Mouse (Mus musculus) ovary, postnatal 14 days (tissue): Measurements from ENCODE around the gene Krcc1.
A peak's percentile ranks its signal among the peaks of the same experiment; 100 is the strongest.

Experiments
- DNase-seq: peaks from one replicate; pipeline ENCODE4 v3.0.0; 2022; ENCODE audit warnings: low spot score

Krcc1 gene

GRCm38 (mm10) chr6:71271389-71272315, at the start of gene Krcc1:
Krcc1 (plus strand) TSS chr6:71271677.
- peak; percentile 96 for DNase-seq

GRCm38 (mm10) chr6:71224184-71224943, 47.1 kb upstream of the Krcc1 start:
- DNase-seq: no peak

GRCm38 (mm10) chr6:71226544-71226943, 44.9 kb upstream of the Krcc1 start:
- DNase-seq: no peak

GRCm38 (mm10) chr6:71227157-71227770, 44.2 kb upstream of the Krcc1 start:
- no peak for DNase-seq

- no peak for DNase-seq
These were observed 36.4 kb upstream of the Krcc1 start for GRCm38 (mm10) chr6:71235121-71235520.

- DNase-seq: no peak
These were observed 35.5 kb upstream of the Krcc1 start for GRCm38 (mm10) chr6:71235944-71236343.

GRCm38 (mm10) chr6:71236506-71236905, 35.0 kb upstream of the Krcc1 start:
- DNase-seq: no peak

- no peak for DNase-seq
These were observed 34.4 kb upstream of the Krcc1 start for GRCm38 (mm10) chr6:71237031-71237431.

GRCm38 (mm10) chr6:71239069-71239750, 32.3 kb upstream of the Krcc1 start:
- no peak for DNase-seq

- DNase-seq: no peak
These were observed 30.6 kb upstream of the Krcc1 start for GRCm38 (mm10) chr6:71240831-71241230.

GRCm38 (mm10) chr6:71242811-71243210, 28.7 kb upstream of the Krcc1 start:
- no peak for DNase-seq

GRCm38 (mm10) chr6:71243258-71243657, 28.2 kb upstream of the Krcc1 start:
- no peak for DNase-seq

- no peak for DNase-seq
These were observed 23.1 kb upstream of the Krcc1 start for GRCm38 (mm10) chr6:71248420-71248819.

- no peak for DNase-seq
These were observed 21.9 kb upstream of the Krcc1 start for GRCm38 (mm10) chr6:71249615-71250014.

GRCm38 (mm10) chr6:71250951-71251350, 20.5 kb upstream of the Krcc1 start:
- no peak for DNase-seq

- no peak for DNase-seq
These were observed 17.0 kb upstream of the Krcc1 start for GRCm38 (mm10) chr6:71254456-71254855.

- no peak for DNase-seq
These were observed 15.3 kb upstream of the Krcc1 start for GRCm38 (mm10) chr6:71256166-71256565.

GRCm38 (mm10) chr6:71257375-71257774, 14.1 kb upstream of the Krcc1 start:
- DNase-seq: no peak

- DNase-seq: no peak
These were observed 12.9 kb upstream of the Krcc1 start for GRCm38 (mm10) chr6:71258562-71258961.

- no peak for DNase-seq
These were observed 12.3 kb upstream of the Krcc1 start for GRCm38 (mm10) chr6:71259166-71259565.

GRCm38 (mm10) chr6:71260051-71260640, 11.3 kb upstream of the Krcc1 start:
- no peak for DNase-seq

- no peak for DNase-seq
These were observed 10.4 kb upstream of the Krcc1 start for GRCm38 (mm10) chr6:71261060-71261459.
